Mouse (Mus musculus): Measurements from ENCODE around the gene Ptpa. TPM values are rescaled to one million over a fixed set of nuclear protein-coding genes. Genes with fewer than 3 reads are reported as not detected.

The Ptpa gene
- total and polyA plus RNA-seq, 2 experiments, result 18.3 to 54.3 TPM

DNA sequence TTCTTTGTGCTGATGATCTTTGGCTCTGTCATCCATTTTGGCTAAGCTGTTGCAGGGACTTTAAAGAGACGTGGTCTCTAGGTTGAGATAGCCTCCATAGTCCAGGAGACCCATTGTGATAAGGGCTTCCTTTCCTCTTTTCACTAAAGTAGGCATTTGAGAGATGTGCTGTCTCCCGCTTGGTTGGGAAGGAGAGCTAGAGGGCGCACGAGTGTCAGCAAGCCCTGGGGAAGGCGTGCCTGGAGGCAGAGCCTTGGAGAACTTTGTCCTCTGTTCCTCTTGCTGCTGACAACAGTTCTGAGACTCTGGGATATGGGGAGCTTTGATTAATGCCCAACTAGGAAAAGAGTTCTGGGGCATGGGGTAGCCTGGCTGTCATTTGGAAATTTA, 20.3 kb downstream of the Ptpa start:
- H3K27ac ChIP-seq (replicated peaks; ENCODE audit: insufficient read depth, low read depth, low read length), result no peak overlapping the region
- no peak overlapping the region for H3K9ac ChIP-seq (ENCODE audit: low read depth, low read length)
- no peaks in the 10 kb centered on the region for H3K79me2 ChIP-seq (ENCODE audit: control insufficient read depth, insufficient read depth, low read length)
- no peak overlapping the region for H3K4me3 ChIP-seq (ENCODE audit: insufficient read depth, low read depth, low read length)
- TF ChIP-seq CTCF (IDR thresholded peaks at IDR 0.05; ENCODE audit: low read depth, low read length) (peak; percentile 68), POLR2A (IDR thresholded peaks at IDR 0.05; ENCODE audit: extremely low read depth, insufficient read depth, low read length) (no peak)
- H3K4me1 ChIP-seq (ENCODE audit: control insufficient read depth, insufficient read depth, low read length), result peaks cover 4% of the 10 kb centered on the region; the same call in 1 of the 2 replicates
- no peaks in the 10 kb centered on the region for H3K27me3 ChIP-seq (ENCODE audit: control insufficient read depth, insufficient read depth, low read length)
- peaks cover 14% of the 10 kb centered on the region; the same call in 1 of the 2 replicates for H3K36me3 ChIP-seq (ENCODE audit: control insufficient read depth, insufficient read depth, low read length)
- peak; percentile 37 for DNase-seq (ENCODE audit: extremely low read depth, low read depth, low spot score)
- WGBS, result 66% methylated on average over 5 of the region's 5 CpGs

DNA sequence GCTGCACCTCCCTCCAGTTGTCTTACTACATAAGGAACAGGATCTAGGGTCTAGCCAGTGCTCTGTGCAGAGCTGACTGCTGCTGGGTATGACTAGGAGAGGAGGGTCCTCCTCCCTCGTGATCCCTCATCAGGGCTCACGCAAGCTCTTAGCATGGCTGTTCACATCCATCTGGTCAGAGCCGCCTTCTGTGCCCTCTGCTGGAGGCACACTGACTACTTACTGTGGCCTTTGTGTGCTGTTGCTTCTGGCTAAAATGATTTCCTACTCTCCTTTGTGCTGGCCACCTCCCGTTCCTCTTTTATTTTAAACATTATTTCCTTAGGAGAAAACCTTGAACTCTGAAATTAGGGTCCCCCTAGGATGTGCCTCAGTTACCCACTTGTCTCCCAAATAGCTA, 21.0 kb downstream of the Ptpa start:
- Histone ChIP-seq H3K27me3 (ENCODE audit: control insufficient read depth, insufficient read depth, low read length) (no peaks in the 10 kb centered on the region), H3K4me3 (ENCODE audit: insufficient read depth, low read depth, low read length) (no peak overlapping the region), H3K79me2 (ENCODE audit: control insufficient read depth, insufficient read depth, low read length) (no peaks in the 10 kb centered on the region), H3K36me3 (ENCODE audit: control insufficient read depth, insufficient read depth, low read length) (peaks cover 12% of the 10 kb centered on the region; the same call in 1 of the 2 replicates), H3K4me1 (ENCODE audit: control insufficient read depth, insufficient read depth, low read length) (peaks cover 4% of the 10 kb centered on the region; the same call in 1 of the 2 replicates), H3K9ac (ENCODE audit: low read depth, low read length) (no peak overlapping the region), H3K27ac (replicated peaks; ENCODE audit: insufficient read depth, low read depth, low read length) (no peak overlapping the region)
- WGBS, result 89% methylated on average over 4 of the region's 4 CpGs
- no peak for DNase-seq (ENCODE audit: extremely low read depth, low read depth, low spot score)
- no peak for TF ChIP-seq CTCF (IDR thresholded peaks at IDR 0.05; ENCODE audit: low read depth, low read length)
- TF ChIP-seq POLR2A (IDR thresholded peaks at IDR 0.05; ENCODE audit: extremely low read depth, insufficient read depth, low read length), result no peak

DNA sequence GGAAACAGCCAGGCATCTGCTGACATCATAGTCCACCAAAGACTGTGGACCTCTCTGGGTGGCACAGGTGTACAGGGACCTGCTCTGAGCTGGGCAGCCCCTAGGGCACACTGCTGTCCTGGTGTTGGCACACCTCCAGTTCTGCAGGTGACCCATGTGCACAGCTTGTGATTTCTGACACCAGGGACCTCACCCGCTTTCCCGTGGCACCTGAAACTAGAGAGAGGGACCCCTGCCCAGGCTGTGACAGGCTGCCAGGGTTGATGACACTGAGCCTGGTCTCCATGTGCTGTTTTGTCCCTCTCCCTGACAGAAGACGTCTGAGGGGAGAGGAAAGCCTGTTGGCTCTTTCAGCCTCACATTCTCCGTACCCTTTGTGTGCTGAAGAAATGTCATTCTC, 22.0 kb downstream of the Ptpa start:
- TF ChIP-seq POLR2A (IDR thresholded peaks at IDR 0.05; ENCODE audit: extremely low read depth, insufficient read depth, low read length), result no peak
- no peak for TF ChIP-seq CTCF (IDR thresholded peaks at IDR 0.05; ENCODE audit: low read depth, low read length)
- no peak for DNase-seq (ENCODE audit: extremely low read depth, low read depth, low spot score)
- no peaks in the 10 kb centered on the region for H3K27me3 ChIP-seq (ENCODE audit: control insufficient read depth, insufficient read depth, low read length)
- H3K79me2 ChIP-seq (ENCODE audit: control insufficient read depth, insufficient read depth, low read length), result no peaks in the 10 kb centered on the region
- H3K4me1 ChIP-seq (ENCODE audit: control insufficient read depth, insufficient read depth, low read length), result peaks cover 4% of the 10 kb centered on the region; the same call in 1 of the 2 replicates
- WGBS, result 93% methylated on average over 4 of the region's 4 CpGs
- no peak overlapping the region for H3K4me3 ChIP-seq (ENCODE audit: insufficient read depth, low read depth, low read length)
- peaks cover 11% of the 10 kb centered on the region; the same call in 1 of the 2 replicates for H3K36me3 ChIP-seq (ENCODE audit: control insufficient read depth, insufficient read depth, low read length)
- no peak overlapping the region for H3K27ac ChIP-seq (replicated peaks; ENCODE audit: insufficient read depth, low read depth, low read length)
- no peak overlapping the region for H3K9ac ChIP-seq (ENCODE audit: low read depth, low read length)

DNA sequence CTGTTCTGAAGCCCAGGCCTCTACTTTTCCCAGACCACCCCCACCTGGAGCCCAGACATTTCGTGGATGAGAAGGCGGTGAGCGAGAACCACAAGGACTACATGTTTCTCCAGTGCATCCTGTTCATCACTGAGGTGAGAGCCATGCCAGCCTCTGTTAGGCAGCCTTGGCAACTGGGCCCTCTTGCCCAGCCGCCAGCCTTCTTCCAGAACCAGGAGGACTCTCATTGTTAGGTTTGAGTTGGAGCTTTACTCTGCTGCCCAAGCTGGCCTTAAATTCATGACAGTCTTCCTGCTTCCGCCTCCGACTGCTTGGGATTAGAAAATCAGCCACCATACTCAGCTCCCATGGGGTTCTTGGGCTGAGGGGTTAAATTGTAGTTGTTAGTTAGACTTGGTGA, 23.8 kb downstream of the Ptpa start:
- Histone ChIP-seq H3K27ac (replicated peaks; ENCODE audit: insufficient read depth, low read depth, low read length) (no peak overlapping the region), H3K4me3 (ENCODE audit: insufficient read depth, low read depth, low read length) (no peak overlapping the region), H3K79me2 (ENCODE audit: control insufficient read depth, insufficient read depth, low read length) (no peaks in the 10 kb centered on the region), H3K27me3 (ENCODE audit: control insufficient read depth, insufficient read depth, low read length) (no peaks in the 10 kb centered on the region), H3K36me3 (ENCODE audit: control insufficient read depth, insufficient read depth, low read length) (peaks cover 4% of the 10 kb centered on the region; the same call in 1 of the 2 replicates), H3K9ac (ENCODE audit: low read depth, low read length) (no peak overlapping the region), H3K4me1 (ENCODE audit: control insufficient read depth, insufficient read depth, low read length) (peaks cover 4% of the 10 kb centered on the region; the same call in 1 of the 2 replicates)
- TF ChIP-seq POLR2A (IDR thresholded peaks at IDR 0.05; ENCODE audit: extremely low read depth, insufficient read depth, low read length), result no peak
- TF ChIP-seq CTCF (IDR thresholded peaks at IDR 0.05; ENCODE audit: low read depth, low read length), result no peak
- no peak for DNase-seq (ENCODE audit: extremely low read depth, low read depth, low spot score)
- 95% methylated on average over 6 of the region's 6 CpGs for WGBS

DNA sequence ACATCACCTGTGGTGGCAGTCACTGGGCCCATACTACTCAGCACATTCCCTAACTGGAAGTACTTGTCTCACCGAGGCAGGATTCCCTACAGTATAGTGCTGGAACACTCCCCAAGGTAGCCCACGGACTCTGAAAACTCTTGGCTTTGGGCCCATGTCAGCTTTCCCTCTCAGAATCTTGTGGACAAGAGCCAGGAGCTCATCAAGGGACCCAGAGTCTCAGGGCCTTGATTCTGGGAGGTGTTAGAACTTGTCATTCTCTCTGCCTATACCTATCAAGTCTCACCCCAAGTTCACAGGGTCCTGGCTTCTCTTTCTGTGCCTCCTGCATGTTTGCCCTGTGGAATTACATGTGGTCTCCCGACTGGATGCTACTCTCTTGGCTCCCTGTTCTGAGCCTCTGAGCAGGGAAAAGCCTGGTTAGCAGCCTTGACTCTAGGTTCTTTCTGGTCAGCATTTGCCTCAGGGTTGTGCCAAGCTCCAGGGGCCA, 24.4 kb downstream of the Ptpa start:
- H3K27ac ChIP-seq (replicated peaks; ENCODE audit: insufficient read depth, low read depth, low read length), result peak overlapping the region; percentile 84

More for the DNA sequence above, 24.4 kb downstream of the Ptpa start:
- H3K79me2 ChIP-seq (ENCODE audit: control insufficient read depth, insufficient read depth, low read length), result no peaks in the 10 kb centered on the region
- no peak overlapping the region; the same call in 1 of the 2 replicates for H3K9ac ChIP-seq (ENCODE audit: low read depth, low read length)
- H3K36me3 ChIP-seq (ENCODE audit: control insufficient read depth, insufficient read depth, low read length), result peaks cover 4% of the 10 kb centered on the region; the same call in 1 of the 2 replicates
- no peaks in the 10 kb centered on the region for H3K27me3 ChIP-seq (ENCODE audit: control insufficient read depth, insufficient read depth, low read length)
- peaks cover 4% of the 10 kb centered on the region; the same call in 1 of the 2 replicates for H3K4me1 ChIP-seq (ENCODE audit: control insufficient read depth, insufficient read depth, low read length)
- H3K4me3 ChIP-seq (ENCODE audit: insufficient read depth, low read depth, low read length), result no peak overlapping the region
- 49% methylated on average over 3 of the region's 3 CpGs for WGBS
- DNase-seq (ENCODE audit: extremely low read depth, low read depth, low spot score), result no peak
- TF ChIP-seq POLR2A (IDR thresholded peaks at IDR 0.05; ENCODE audit: extremely low read depth, insufficient read depth, low read length) (no peak), CTCF (IDR thresholded peaks at IDR 0.05; ENCODE audit: low read depth, low read length) (no peak)

Measured in liver, adult 2 months (tissue).